Mouse (Mus musculus) megakaryocyte-erythroid progenitor cell, adult 5-6 weeks (primary cell): ENCODE measurements at regions not wholly inside any gene's neighbourhood (a gene's known extent, or its start where the extent isn't known, plus 50 kb on each side); places are given as distances from the start of the nearest gene placed in this dataset.

Source experiments
- ATAC-seq: replicated peaks from 2 replicates; pipeline ENCODE4 v1.8.0; 2016; ENCODE audit warnings: mild to moderate bottlenecking, inconsistent platforms; ENCODE audit not compliant: severe bottlenecking, poor library complexity, low FRiP score, low TSS enrichment

DNA sequence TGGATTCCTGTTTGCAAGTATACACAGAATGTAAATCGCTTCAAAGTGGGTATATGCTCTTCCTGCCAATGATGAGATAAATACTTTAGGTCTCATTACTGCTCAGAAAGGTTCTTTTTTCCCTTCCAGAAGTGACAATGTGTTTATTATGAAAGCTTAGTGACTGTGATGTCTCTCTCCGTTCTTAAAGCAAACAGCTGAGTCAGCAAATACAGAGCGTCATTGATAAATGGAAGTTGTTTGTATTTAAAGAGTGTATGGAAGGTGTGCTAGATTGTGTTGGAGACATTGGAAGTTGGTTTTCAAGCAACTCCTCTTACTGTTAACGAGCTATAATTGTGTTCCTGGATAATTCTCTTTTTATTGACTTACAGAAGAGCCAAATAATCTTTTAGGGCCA, 408.0 kb downstream of the Prr30 start:
- no peak for ATAC-seq

DNA sequence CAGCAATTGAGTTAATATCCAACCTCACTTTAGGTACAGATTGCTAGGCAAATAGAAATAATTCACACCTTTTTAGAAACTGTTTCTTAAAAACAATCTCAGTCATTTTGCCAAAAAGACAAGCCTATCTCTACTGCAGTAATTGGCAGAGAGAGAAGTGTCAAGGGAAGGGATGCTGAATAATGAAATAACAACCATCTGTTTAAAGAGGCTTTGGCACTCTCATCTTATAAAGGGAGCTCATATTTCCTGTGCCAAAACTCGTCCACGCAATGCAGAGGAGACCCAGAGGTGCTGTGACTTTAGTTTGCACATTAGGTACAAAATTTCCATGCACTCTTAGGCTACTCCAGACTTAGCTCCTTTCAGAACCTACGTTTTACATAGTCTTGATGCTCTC, 418.2 kb downstream of the Prr30 start:
- no peak for ATAC-seq

DNA sequence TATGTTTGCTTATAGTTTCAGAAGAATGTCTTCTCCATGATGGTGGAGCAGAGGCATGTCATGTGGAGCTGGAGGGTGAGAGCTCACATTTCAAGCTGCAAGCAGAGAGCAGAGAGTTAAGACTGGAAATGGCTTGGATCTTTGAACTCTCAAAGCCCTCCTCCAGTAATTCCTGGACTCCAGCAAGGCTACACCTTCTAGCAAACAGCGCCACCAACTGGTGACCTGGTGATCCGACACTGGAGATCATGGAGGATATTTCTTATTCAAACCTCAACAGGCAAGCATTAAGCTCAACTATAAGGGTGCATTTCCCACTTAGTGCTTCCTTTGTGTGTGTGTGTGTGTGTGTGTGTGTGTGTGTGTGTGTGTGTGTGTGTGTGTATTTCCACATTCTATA, 446.2 kb downstream of the Prr30 start:
- no peak for ATAC-seq

DNA sequence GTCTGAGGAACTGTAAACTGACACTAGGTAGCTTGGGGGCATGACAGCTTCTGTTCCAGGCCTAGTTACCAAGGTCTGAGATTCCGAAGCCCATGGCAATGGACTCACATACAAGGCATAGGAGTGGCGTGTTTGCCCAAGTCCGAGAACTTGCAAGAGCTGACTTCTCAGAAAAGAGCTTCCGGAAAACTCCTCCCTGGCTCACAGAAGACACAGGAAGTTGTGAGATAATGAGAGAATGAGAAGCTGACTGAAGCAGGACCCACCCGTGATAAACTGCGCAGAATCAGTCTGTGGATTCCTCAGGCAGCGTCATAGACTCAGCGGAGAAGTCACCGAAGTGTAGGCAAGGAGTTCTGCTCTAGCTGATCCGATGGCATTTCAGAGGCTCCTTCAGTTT, 447.4 kb downstream of the Prr30 start:
- no peak for ATAC-seq

DNA sequence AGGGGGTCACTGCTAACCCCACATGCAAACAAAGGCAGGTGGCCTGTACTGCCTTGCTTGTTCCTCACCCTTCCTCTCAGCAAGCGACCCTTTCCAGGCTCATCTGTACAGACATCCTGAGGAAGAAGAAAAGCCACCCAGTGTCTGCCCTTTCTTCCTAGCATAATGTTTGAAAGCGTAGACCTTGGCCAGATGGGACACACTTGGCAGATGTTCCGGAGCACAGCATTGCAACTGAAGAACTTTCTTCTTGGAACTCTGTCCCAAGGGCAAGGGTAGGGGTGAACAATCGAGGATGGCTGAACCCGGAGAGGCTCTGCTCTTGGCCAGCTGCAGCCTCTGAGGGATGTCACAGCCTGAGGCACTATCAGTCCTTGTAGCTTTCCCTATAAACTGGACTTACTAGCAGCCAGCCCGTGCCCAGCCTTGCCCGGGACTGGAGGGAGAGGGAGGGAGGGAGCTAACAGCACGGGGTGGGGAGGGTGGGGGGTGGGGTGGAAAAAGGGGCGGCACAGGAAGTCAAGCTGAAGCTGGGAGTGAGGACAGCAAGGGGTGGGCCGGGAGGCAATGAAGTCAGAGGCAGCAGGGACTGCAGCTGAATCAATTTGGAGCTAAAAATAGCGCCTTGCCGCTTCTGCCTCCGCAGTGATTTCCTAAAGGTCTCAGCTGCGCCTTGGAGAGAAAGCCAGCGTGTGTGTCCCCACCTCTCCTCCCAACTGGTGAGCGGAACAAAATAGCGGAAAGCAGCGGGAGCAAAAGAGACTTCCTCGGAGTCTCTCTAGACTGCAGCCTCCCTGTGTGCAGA, 450.2 kb downstream of the Prr30 start:
- no peak for ATAC-seq

DNA sequence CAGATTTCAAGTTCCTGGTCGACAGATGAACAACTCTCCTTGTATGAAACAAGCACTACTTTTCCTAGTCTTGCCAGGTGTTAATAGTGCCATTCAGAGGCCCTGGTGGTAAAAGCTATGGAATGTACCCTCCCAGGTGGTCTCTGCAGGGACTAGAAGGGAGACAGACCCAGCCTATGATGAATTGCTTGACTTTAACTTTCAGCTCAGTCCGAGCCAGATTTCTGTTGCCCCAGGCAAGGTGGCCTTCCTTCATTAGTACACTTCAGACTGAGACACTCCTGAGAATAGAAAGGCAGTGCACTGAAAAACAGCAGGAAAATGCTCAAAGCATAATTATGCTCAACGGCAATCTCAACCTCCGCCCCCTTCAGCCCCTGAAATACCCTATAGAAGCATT, 450.8 kb upstream of the Klf12 start:
- no peak for ATAC-seq

DNA sequence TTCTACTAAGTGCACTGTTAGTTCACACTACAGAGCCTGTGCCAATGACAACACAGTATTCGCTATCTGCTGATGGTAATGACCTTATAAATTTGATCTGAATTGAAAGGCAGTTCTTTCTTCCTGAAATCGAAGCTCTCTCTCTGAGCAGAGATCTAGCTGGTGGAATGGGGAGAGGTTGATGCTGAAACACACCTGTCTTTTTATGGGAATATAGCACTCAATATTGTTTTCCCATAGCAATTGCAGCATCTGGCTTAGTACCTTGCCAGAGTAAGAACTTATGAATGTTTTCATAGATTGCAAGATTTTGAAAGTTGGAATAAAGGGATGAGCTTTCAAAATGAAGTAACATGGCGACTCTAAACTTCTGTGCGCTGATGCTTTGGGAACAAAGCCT, 444.0 kb upstream of the Klf12 start:
- no peak for ATAC-seq

DNA sequence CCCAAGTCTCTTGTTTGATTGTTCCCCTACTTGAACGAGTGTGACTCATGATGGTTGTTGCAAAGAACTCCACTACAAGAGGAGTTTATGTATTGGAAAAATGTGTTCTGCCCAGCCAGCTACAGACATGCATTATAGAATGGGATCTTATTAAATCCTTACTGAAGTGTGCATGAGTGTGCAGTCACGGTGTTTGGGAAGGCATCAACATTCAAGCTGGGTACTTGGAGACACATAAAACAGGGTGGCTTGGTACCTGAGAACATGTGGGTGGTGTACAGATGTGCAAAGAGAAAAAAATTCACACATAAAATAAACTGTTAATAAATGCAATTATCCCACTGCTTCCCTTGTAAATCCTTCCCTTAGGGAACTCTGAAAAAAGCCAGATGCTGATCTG, 443.2 kb upstream of the Klf12 start:
- no peak for ATAC-seq

DNA sequence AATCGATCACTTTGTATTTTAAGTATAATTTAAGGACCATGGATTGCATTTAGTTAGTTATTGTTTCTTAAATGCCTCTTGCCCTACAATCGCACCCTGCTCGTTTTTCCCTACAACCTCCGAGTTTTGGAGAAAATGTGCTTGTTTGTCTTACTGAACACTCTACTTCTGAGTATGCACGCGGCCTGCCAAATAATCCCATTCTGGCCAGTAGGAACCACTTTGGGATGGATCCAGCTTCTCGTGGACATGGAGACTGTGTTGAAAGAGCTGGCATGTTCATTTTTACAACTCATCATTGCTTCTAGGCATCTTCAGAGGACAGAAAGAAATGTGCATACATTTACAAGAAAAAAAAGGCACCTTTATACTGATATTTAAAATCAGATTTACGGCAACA, 440.5 kb upstream of the Klf12 start:
- no peak for ATAC-seq

DNA sequence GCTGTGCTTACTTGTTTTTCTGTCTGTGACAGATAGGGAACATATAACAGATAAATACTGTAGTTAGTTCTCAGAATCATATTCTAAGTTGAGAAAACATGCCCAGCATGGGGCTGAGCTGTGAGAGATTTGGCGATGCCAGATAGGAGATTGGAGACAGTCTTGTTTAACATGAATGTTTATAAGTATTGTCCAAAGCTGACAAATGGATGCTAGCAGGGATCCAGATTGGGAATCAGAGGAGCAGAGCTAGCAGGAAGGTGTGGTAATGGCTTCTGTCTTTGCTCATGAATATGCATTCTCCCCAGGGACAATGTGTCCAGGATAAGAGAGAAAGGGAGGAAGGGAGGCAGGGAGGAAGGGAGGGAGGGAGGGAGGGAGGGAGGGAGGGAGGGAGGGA, 436.2 kb upstream of the Klf12 start:
- ATAC-seq, result no peak

DNA sequence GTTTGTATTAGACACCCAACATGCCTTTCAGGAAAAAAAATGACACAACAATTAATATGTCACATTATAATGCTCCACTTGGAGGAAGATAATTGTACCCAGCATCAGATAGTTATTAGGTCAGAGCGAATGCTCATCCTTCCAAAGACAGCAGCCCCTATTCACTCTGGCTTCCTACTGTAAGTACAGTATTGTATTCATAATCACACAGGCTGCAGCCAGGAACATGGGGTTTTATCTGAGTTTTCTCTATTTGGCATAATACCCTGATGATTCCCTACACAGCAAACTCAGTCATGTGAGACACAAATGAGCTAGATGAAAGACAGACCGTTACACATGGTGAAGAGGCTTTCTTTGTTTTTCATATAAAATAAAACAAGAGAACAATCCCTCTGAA, 430.5 kb upstream of the Klf12 start:
- ATAC-seq, result no peak

DNA sequence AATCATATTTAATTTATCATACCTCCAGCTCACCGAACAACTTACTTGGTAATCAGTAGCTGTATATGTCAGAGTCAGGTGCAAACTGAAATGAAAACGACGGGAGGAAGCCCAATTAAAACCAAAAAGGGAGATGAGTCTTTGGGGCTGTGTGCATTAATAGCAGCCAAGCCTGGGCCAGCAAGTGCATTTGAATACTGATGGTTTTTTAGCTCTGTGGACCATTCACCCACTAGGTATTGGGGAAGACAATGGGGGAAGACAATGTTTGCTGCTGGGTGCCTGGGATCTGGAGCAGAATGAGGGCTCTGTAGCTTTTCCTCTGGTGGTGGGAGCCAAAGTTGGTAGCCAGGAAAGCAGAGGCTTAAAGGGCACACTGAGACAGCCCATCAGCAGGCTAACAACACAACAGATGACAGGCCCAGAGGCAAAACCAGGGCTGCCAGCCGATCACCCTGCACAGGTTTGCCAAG, 429.6 kb upstream of the Klf12 start:
- no peak for ATAC-seq

DNA sequence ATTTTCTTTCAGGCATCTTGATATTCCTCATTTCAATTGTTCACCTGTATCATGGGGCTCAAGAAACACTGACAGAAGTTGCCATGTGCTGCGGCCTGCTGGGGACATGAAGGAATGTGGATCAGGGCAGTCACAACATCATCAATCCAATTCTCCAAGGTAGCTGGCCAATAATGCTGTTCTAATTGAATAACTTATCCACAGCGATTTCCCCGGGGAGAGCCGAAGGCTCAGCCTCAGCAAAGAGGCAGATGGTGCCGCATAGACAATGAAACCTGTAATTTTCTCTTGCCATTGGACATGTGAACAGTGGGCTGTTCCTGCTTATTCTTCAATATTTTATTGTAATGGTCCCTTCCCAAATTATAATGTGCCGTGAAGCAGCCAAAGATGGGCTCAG, 429.1 kb upstream of the Klf12 start:
- ATAC-seq, result no peak

DNA sequence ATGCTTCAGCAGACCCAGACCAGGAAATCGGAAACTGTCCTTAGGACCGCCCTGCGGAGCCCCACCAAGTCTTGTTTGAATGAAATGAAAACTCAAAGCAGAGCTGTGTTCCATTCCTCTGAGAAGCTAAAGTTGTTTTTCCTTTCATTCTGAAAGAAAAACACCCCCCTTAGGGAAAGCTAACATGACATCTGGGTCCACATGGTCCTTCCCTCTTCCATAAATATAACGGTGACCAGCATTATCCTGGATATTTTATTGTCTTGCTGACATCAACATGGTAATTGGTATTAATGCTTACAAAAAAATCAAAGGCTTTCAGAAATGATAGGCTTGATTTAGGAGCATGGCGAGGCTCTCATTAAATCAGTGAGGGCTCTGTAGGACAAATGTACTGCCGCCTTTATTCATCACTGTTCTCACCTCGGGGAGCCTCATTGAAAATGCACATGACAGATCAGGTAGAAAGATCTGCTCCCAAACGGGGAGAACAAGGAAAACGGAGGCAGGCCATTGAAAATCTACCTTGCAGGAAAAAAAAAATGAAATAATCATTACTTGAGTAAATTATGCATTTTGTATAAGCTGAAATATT, 381.0 kb upstream of the Klf12 start:
- no peak for ATAC-seq

DNA sequence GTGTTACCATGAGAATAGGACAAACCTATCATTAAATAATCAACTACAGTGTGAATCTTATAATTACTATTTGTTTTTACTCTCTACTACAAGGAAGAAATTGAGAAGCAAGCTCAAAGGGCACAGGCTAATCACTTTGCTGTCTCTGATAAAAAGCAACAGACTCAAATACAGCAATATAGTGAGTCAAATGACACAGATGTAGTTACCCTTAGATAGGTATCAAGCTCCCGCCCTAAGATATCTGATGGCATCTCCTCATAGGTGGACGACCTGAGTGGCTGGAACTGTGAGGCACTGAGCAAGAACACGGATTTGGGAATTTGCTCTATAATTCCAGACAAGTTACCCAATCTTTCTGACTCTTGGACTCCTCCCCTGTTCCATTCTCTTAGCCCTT, 379.7 kb upstream of the Klf12 start:
- ATAC-seq, result no peak

DNA sequence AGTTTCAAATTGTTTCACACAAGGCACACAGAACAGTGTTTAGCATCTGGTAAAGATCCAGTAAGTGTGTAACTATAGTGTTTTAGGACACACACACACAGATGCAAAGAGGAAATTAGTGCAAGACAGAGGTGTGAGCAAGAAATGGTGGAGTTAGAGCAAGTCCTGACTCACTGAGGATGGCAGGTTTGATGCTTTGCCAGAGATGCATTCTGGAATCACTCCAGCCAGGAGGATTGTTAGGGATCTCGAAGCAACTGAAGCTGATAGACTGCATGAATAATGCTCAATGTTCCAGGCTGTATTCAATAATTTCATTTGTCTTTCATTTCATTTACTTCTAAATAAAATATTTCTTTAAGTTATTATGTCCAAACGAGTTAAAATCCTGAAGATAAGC, 357.6 kb upstream of the Klf12 start:
- ATAC-seq, result no peak

DNA sequence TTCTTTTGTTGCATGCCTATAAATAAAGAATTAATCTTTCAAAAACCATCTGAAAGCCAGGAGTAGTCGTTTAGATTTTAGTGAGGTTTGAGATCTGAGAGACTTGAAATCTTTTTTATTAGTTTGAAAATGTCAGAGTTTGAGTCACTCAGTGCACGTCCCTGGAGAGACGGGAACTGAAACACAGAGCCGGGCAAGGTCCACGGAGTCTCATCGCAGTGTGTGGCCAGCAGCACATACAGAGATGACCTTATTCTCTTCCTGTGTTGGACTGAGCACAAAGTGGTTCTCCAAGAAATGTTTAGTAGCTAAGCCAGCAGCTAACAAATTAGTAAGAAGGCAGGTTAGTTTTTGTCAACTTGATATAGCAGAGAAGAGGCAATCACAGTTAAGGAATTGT, 350.0 kb upstream of the Klf12 start:
- ATAC-seq, result no peak

DNA sequence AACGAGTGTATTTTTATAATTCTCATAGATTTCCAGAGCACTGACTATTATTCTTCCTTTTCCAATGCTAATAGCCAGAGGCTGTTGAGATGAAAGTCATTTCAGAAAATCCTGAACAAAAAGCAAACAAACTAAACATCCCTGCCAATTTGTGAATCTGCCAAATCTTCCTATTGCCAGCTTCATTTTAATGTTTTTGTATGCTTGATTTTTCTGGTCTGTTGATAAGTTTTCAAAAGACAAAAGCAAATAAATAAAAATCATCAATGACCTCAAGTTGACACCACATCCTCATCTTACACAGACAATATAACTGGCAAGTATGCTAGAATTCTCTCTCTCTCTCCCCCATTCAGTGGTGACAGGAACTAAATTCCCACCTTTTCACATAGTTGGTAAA, 347.2 kb upstream of the Klf12 start:
- no peak for ATAC-seq

DNA sequence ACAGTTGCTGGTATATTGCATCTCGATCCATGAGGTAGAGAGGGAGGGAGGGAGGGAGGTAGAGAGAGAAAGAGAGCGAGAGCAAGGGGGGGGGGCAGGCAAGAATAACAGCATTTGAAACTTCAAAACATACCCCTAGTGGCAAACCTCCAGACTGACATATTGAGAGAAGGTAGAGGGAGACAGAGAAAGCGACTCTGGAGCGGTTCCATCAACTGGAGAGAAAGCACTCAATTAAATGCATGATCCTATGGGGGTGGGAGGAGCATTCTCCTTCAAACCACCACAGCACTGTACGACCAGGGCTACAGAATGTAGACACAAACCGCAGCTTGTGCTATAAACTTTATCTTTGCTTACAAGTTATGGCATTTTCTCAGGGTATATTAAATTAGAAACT, 345.7 kb upstream of the Klf12 start:
- no peak for ATAC-seq

DNA sequence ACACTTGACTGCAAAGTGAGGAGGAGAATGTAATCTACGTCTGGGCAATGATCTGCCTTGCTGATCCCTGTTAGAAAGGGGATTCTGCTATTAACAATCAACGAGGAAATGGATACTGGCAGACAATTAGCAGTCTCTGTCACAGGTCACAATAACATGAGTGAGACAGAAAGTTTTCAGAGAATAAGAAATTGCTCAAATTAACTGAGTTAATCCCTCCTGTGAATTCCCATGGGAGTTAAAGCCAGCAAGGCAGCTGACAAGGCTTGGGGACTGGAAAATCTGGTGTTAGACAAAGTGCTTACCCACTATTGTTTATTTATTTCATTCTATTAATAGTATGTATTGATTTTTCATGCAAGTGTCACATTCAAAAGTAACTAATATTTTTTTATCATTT, 343.0 kb upstream of the Klf12 start:
- no peak for ATAC-seq

DNA sequence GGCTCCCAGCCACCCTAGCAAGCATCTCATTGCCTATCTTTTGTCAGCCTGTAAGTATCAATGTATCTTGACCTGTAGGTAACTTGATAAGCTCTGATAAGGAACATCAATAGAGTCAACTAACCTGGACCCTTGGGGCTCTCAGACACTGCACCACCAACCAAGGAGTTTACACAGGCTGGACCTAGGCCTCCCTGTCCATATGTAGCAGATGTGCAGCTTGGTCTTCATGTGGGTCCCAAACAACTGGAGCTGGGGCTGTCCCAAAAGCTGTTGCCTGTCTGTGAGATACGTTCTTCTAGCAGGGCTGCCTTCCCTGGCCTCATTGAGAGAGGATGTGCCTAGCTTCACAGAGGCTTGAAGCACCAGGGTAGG, 335.2 kb upstream of the Klf12 start:
- ATAC-seq, result no peak
